Mouse (Mus musculus): ENCODE data around the gene Hist1h3e. TPM values are rescaled to one million over a fixed set of nuclear protein-coding genes. Genes with fewer than 3 reads are reported as not detected.
"Not testable (repeated sequence)": the region's sequence is repeated elsewhere in the genome, so short reads cannot be mapped to it uniquely, and the experiment has no call there.

Hist1h3e gene
- polyA plus RNA-seq, 1 experiment from 2014 or later: 10.3 TPM

DNA sequence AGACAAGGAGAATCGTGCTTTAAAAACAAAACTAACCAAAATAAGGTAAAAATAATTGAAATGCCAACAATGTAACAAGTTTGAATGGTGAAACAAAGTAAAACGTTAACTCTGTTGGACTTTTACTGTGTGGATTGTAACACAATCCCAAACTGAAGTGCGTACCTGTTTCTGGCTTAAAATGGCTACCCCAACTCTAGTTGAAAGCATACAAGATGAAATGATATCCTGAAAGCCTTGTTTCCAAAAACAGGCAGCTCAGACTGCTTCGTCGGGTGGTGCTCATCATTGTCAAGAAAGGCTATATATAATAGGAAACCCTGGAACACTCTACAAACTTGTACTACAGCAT lies 662 bp downstream of the Hist1h3e start:
- not testable (repeated sequence) for ATAC-seq (ENCODE audit: insufficient number of reproducible peaks, insufficient read depth, low FRiP score, low read depth)

DNA sequence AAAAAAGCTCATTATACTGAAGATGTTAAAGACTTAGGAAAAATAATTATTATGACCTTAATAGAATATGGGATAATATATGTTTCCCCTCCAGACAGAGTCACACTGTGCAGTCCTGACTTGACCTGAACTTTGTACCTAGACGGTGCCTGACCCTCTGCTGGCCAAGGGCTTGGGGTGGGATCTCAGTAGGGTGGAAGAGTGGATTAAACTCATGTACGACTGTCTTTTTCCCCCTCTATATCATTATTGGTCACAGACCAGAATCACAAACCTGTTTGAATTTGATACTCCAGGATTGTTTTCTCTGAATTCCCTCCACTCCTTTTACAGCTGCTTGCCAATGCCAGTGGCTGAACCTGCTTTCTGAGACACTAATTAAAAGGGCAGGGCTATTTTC lies 1.5 kb downstream of the Hist1h3e start:
- 19% methylated on average over 2 of the region's 2 CpGs for whole genome bisulfite sequencing
- not testable (repeated sequence) for H3K9me3 ChIP-seq (ENCODE audit: control insufficient read depth, low read depth, low read length); H3K9ac ChIP-seq (replicated peaks; ENCODE audit: low read depth, low read length); H3K27me3 ChIP-seq (ENCODE audit: control insufficient read depth, insufficient read depth, low read length); ATAC-seq (ENCODE audit: insufficient number of reproducible peaks, insufficient read depth, low FRiP score, low read depth); H3K4me1 ChIP-seq (ENCODE audit: control insufficient read depth, insufficient read depth, low read length); H3K4me3 ChIP-seq (ENCODE audit: low read depth, low read length); H3K27ac ChIP-seq (ENCODE audit: low read length); H3K36me3 ChIP-seq (ENCODE audit: control insufficient read depth, insufficient read depth, low read length)
- 0 out of 2 replicates have a peak overlapping the region, but pooled peaks have one; percentile 13 for H3K4me2 ChIP-seq (replicated peaks; ENCODE audit: low read depth, low read length)

More for the DNA sequence above, 662 bp downstream of the Hist1h3e start:
- not testable (repeated sequence) for H3K9ac ChIP-seq (replicated peaks; ENCODE audit: low read depth, low read length); H3K9me3 ChIP-seq (ENCODE audit: control insufficient read depth, low read depth, low read length); H3K27me3 ChIP-seq (ENCODE audit: control insufficient read depth, insufficient read depth, low read length); H3K36me3 ChIP-seq (ENCODE audit: control insufficient read depth, insufficient read depth, low read length); H3K4me1 ChIP-seq (ENCODE audit: control insufficient read depth, insufficient read depth, low read length)
- WGBS: 0% methylated on average over 2 of the region's 5 CpGs
- Histone ChIP-seq H3K4me2 (replicated peaks; ENCODE audit: low read depth, low read length) (peak overlapping the region; percentile 70; the same call in 1 of the 2 replicates), H3K27ac (ENCODE audit: low read length) (peak overlapping the region; percentile 99), H3K4me3 (ENCODE audit: low read depth, low read length) (peak overlapping the region; percentile 29; the same call in 1 of the 2 replicates)

DNA sequence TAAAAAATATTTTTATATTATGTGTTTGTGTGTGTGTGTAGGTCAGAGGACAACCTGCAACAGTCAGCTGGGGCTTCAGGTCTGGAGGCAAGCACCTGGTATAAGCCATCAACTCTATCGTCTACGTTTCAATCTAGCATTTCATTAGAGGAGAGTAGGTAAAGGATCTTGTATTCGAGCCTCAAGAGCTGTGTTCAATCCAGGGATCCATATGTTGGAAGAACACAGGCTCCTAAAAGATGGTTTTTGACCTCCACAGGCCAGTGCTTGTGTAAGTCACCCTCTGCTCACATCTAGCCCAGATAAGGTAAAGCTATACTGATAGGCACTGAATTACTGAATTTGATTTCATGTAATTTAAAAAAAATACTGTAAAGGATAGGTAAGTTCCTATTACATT lies 5.3 kb downstream of the Hist1h3e start:
- Histone ChIP-seq H3K9me3 (ENCODE audit: control insufficient read depth, low read depth, low read length) (no peaks in the 10 kb centered on the region), H3K27ac (ENCODE audit: low read length) (peak overlapping the region; percentile 99), H3K36me3 (ENCODE audit: control insufficient read depth, insufficient read depth, low read length) (no peaks in the 10 kb centered on the region), H3K4me3 (ENCODE audit: low read depth, low read length) (peak overlapping the region; percentile 69; the same call in 1 of the 2 replicates), H3K4me1 (ENCODE audit: control insufficient read depth, insufficient read depth, low read length) (peaks cover 11% of the 10 kb centered on the region; the same call in 1 of the 2 replicates), H3K9ac (replicated peaks; ENCODE audit: low read depth, low read length) (0 out of 2 replicates have a peak overlapping the region, but pooled peaks have one; percentile 15), H3K27me3 (ENCODE audit: control insufficient read depth, insufficient read depth, low read length) (no peaks in the 10 kb centered on the region), H3K4me2 (replicated peaks; ENCODE audit: low read depth, low read length) (peak overlapping the region; percentile 94)
- WGBS: 59% methylated on average over 3 of the region's 3 CpGs
- ATAC-seq (ENCODE audit: insufficient number of reproducible peaks, insufficient read depth, low FRiP score, low read depth): no peak

DNA sequence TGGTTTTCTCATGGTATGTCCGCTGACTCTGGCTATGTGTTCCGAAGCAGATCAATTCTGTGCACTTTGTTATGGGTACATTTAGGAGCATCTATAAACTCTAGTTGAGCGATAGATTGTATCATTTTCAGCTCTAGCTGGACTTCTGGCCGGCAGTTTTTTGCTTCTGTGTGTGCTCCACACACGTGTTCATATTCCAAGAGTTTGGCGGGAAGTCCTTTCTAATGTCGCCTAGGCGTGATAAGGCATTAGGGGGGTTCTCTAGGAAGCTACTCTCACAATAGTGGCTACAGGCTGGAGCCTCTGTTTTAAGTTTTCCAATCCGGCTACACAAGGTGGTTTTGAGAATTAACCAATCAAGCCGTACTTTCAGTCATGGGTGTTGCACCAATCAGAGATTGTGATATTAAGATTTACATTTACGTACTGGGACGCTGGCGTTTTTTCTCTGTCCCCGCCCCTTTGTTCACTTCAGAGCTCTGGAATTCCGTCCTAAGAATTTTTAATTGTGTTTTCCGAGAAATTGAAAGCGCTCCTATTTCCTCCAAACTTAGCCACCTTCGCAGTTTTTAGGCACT lies 6.2 kb downstream of the Hist1h3e start:
- 0% methylated on average over 18 of the region's 18 CpGs for WGBS

DNA sequence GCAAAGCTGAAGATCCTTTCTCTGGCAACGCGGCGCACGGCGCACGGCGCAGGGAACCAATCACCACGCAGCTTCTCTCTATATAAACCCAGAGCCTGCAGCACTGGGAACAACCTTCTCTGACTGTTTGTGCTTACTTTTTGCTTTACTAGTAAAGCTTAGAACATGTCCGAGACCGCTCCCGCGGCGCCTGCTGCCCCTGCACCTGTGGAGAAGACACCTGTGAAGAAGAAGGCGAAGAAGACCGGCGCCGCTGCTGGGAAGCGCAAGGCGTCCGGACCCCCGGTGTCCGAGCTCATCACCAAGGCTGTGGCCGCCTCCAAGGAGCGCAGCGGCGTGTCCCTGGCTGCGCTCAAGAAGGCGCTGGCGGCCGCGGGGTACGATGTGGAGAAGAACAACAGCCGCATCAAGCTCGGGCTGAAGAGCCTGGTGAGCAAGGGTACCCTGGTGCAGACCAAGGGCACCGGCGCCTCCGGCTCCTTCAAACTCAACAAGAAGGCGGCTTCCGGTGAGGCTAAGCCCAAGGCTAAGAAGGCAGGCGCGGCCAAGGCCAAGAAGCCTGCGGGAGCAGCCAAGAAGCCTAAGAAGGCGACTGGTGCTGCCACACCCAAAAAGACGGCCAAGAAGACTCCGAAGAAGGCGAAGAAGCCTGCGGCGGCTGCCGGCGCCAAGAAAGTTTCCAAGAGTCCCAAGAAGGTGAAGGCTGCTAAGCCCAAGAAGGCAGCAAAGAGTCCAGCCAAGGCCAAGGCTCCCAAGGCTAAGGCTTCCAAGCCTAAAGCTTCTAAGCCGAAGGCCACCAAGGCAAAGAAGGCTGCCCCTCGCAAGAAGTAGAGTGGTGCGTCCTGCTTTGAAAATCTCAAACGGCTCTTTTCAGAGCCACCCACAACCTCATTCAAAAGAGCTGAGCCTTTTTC lies 7.0 kb downstream of the Hist1h3e start:
- peak overlapping the region; percentile 69 for H3K4me3 ChIP-seq (ENCODE audit: low read depth, low read length)
- peak; percentile 88 for ATAC-seq (ENCODE audit: insufficient number of reproducible peaks, insufficient read depth, low FRiP score, low read depth)
- H3K9ac ChIP-seq (replicated peaks; ENCODE audit: low read depth, low read length): peak overlapping the region; percentile 92
- H3K4me2 ChIP-seq (replicated peaks; ENCODE audit: low read depth, low read length): peak overlapping the region; percentile 94
- peak overlapping the region; percentile 99 for H3K27ac ChIP-seq (ENCODE audit: low read length)
- H3K36me3 ChIP-seq (ENCODE audit: control insufficient read depth, insufficient read depth, low read length): no peaks in the 10 kb centered on the region
- H3K27me3 ChIP-seq (ENCODE audit: control insufficient read depth, insufficient read depth, low read length): no peaks in the 10 kb centered on the region
- WGBS: under 1% methylated on average over 53 of the region's 54 CpGs
- H3K9me3 ChIP-seq (ENCODE audit: control insufficient read depth, low read depth, low read length): no peaks in the 10 kb centered on the region
- H3K4me1 ChIP-seq (ENCODE audit: control insufficient read depth, insufficient read depth, low read length): peaks cover 11% of the 10 kb centered on the region; the same call in 1 of the 2 replicates

More for the DNA sequence above, 6.2 kb downstream of the Hist1h3e start:
- no peaks in the 10 kb centered on the region for H3K27me3 ChIP-seq (ENCODE audit: control insufficient read depth, insufficient read depth, low read length)
- H3K4me2 ChIP-seq (replicated peaks; ENCODE audit: low read depth, low read length): peak overlapping the region; percentile 94
- H3K36me3 ChIP-seq (ENCODE audit: control insufficient read depth, insufficient read depth, low read length): no peaks in the 10 kb centered on the region
- H3K27ac ChIP-seq (ENCODE audit: low read length): peak overlapping the region; percentile 99
- peak overlapping the region; percentile 69 for H3K4me3 ChIP-seq (ENCODE audit: low read depth, low read length)
- H3K9ac ChIP-seq (replicated peaks; ENCODE audit: low read depth, low read length): peak overlapping the region; percentile 92
- H3K4me1 ChIP-seq (ENCODE audit: control insufficient read depth, insufficient read depth, low read length): peaks cover 11% of the 10 kb centered on the region; the same call in 1 of the 2 replicates
- no peaks in the 10 kb centered on the region for H3K9me3 ChIP-seq (ENCODE audit: control insufficient read depth, low read depth, low read length)
- peak; percentile 75 for ATAC-seq (ENCODE audit: insufficient number of reproducible peaks, insufficient read depth, low FRiP score, low read depth)

DNA sequence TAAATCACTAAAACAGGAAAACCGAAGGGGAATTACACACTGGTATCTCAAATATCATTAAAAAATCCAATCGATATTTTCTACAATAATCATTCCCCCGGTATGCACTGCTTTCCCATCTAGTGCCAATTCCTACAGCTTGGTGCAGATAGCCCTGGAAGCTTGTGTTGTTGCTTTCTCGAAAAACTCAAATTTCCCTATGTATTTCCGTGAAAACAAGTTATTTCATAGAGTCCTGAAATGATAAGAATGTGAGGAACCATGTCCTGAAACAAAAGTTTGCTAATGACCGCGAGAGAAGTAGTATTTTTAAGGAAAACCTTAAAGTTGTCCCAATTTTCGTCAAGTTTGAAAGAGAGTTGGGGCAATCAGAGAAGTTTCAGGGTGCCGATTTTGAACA lies 7.8 kb downstream of the Hist1h3e start:
- Histone ChIP-seq H3K27me3 (ENCODE audit: control insufficient read depth, insufficient read depth, low read length) (no peaks in the 10 kb centered on the region), H3K4me1 (ENCODE audit: control insufficient read depth, insufficient read depth, low read length) (peaks cover 11% of the 10 kb centered on the region; the same call in 1 of the 2 replicates), H3K4me3 (ENCODE audit: low read depth, low read length) (peak overlapping the region; percentile 69), H3K27ac (ENCODE audit: low read length) (peak overlapping the region; percentile 99), H3K9me3 (ENCODE audit: control insufficient read depth, low read depth, low read length) (no peaks in the 10 kb centered on the region), H3K36me3 (ENCODE audit: control insufficient read depth, insufficient read depth, low read length) (no peaks in the 10 kb centered on the region), H3K9ac (replicated peaks; ENCODE audit: low read depth, low read length) (peak overlapping the region; percentile 92), H3K4me2 (replicated peaks; ENCODE audit: low read depth, low read length) (peak overlapping the region; percentile 94)
- no peak for ATAC-seq (ENCODE audit: insufficient number of reproducible peaks, insufficient read depth, low FRiP score, low read depth)
- WGBS: 20% methylated on average over 9 of the region's 9 CpGs

DNA sequence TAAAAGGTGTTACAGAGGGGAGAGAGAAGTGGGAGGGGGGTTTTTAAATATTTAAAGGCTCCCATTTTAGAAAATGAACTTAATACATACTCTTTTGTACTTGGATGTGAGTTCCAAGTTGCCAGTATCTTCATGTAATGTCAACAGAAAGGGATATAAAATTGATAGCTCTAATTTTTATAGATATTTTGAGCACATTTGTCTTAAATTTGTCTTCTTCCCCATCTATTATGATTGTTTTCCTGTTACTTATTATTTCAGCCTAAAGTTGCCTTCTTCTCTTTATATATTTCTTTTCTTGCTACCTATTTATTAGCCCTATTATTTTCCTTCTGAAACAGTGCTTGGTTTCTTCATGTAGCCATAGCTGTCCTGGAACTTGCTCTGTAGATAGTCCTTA lies 9.2 kb downstream of the Hist1h3e start, which contains the start of gene Hist1h1d:
Gene Hist1h1d, plus strand, starts transcription at position 301 of the 400 bp plus-strand sequence.
- Histone ChIP-seq H3K36me3 (ENCODE audit: control insufficient read depth, insufficient read depth, low read length) (no peaks in the 10 kb centered on the region), H3K27me3 (ENCODE audit: control insufficient read depth, insufficient read depth, low read length) (no peaks in the 10 kb centered on the region), H3K4me1 (ENCODE audit: control insufficient read depth, insufficient read depth, low read length) (peaks cover 11% of the 10 kb centered on the region; the same call in 1 of the 2 replicates), H3K4me3 (ENCODE audit: low read depth, low read length) (0 out of 2 replicates have a peak within 1 kb of the TSS, but pooled peaks have one; percentile 39), H3K9me3 (ENCODE audit: control insufficient read depth, low read depth, low read length) (no peaks in the 10 kb centered on the region), H3K9ac (replicated peaks; ENCODE audit: low read depth, low read length) (no peak within 1 kb of the TSS), H3K4me2 (replicated peaks; ENCODE audit: low read depth, low read length) (peak within 1 kb of the TSS; percentile 56), H3K27ac (ENCODE audit: low read length) (peak within 1 kb of the TSS; percentile 99)
- ATAC-seq (ENCODE audit: insufficient number of reproducible peaks, insufficient read depth, low FRiP score, low read depth): no peak
